ENCODE assay signal across 8 mouse cellular contexts in genomic region chr11:113747056-113747455, GRCm38 (mm10). TPM values are rescaled to one million over a fixed set of nuclear protein-coding genes. Genes with fewer than 3 reads are reported as not detected.
A peak's percentile ranks its signal among the peaks of the same experiment; 100 is the strongest.
DNase-seq lines count a peak whose midpoint lies in the region; ATAC-seq lines count a peak whose summit lies in the region.

No protein-coding gene starts in this region.

- no peaks in the 10 kb centered on the region for H3K9me3 ChIP-seq in midbrain, embryonic 14.5 days (ENCODE audit: control insufficient read depth, low read length)
- no peaks in the 10 kb centered on the region for H3K9me3 ChIP-seq in midbrain, embryonic 11.5 days (ENCODE audit: control insufficient read depth, low read length)
- no peaks in the 10 kb centered on the region; the same call in 1 of the 2 replicates for H3K9me3 ChIP-seq in lung, embryonic 16.5 days (ENCODE audit: control insufficient read depth, low read length)

- H3K27me3 ChIP-seq in midbrain, embryonic 14.5 days (ENCODE audit: control insufficient read depth, insufficient read depth, low read length): no peaks in the 10 kb centered on the region
- no peaks in the 10 kb centered on the region for H3K27me3 ChIP-seq in midbrain, embryonic 11.5 days (ENCODE audit: control insufficient read depth, insufficient read depth, low read length)
- H3K27me3 ChIP-seq in lung, embryonic 16.5 days (ENCODE audit: control insufficient read depth, insufficient read depth, low read depth, low read length): no peaks in the 10 kb centered on the region

- WGBS in midbrain, embryonic 14.5 days: 81% methylated on average over 16 of the region's 16 CpGs
- WGBS in midbrain, embryonic 11.5 days: 79% methylated on average over 16 of the region's 16 CpGs
- 41% methylated on average over 16 of the region's 16 CpGs for WGBS in lung, embryonic 16.5 days

- H3K4me1 ChIP-seq in midbrain, embryonic 14.5 days (ENCODE audit: control insufficient read depth, insufficient read depth, low read length): peaks cover 30% of the 10 kb centered on the region
- peaks cover 26% of the 10 kb centered on the region for H3K4me1 ChIP-seq in midbrain, embryonic 11.5 days (ENCODE audit: control insufficient read depth, insufficient read depth, low read length)
- peaks cover 37% of the 10 kb centered on the region for H3K4me1 ChIP-seq in lung, embryonic 16.5 days (replicated peaks; ENCODE audit: control insufficient read depth, insufficient read depth, low read length)

- H3K27ac ChIP-seq in midbrain, embryonic 14.5 days (replicated peaks; ENCODE audit: low read depth, low read length): no peak overlapping the region
- no peak overlapping the region for H3K27ac ChIP-seq in midbrain, embryonic 11.5 days (ENCODE audit: low read depth, low read length)
- H3K27ac ChIP-seq in lung, embryonic 16.5 days (ENCODE audit: low read length): peak overlapping the region; percentile 99

- no peaks in the 10 kb centered on the region; the same call in 1 of the 2 replicates for H3K36me3 ChIP-seq in midbrain, embryonic 14.5 days (ENCODE audit: control insufficient read depth, insufficient read depth, low read length)
- H3K36me3 ChIP-seq in midbrain, embryonic 11.5 days (ENCODE audit: control insufficient read depth, insufficient read depth, low read length): peaks cover 11% of the 10 kb centered on the region; the same call in 1 of the 2 replicates
- peaks cover 18% of the 10 kb centered on the region for H3K36me3 ChIP-seq in lung, embryonic 16.5 days (ENCODE audit: control insufficient read depth, insufficient read depth, low read length)

- no peak overlapping the region; the same call in 1 of the 2 replicates for H3K4me2 ChIP-seq in midbrain, embryonic 14.5 days (ENCODE audit: low read length)
- H3K4me2 ChIP-seq in midbrain, embryonic 11.5 days: no peak overlapping the region
- peak overlapping the region; percentile 88 for H3K4me2 ChIP-seq in lung, embryonic 16.5 days (ENCODE audit: low read depth, low read length)

- no peak for ATAC-seq in midbrain, embryonic 14.5 days (ENCODE audit: low FRiP score, low TSS enrichment)
- no peak for ATAC-seq in midbrain, embryonic 11.5 days (ENCODE audit: low FRiP score)
- no peak; the same call in 1 of the 2 replicates for ATAC-seq in lung, embryonic 16.5 days (ENCODE audit: low read depth)

- 0 out of 2 replicates have a peak overlapping the region, but pooled peaks have one; percentile 2 for H3K9ac ChIP-seq in midbrain, embryonic 14.5 days (replicated peaks; ENCODE audit: low read length)
- H3K9ac ChIP-seq in midbrain, embryonic 11.5 days (ENCODE audit: low read length): no peak overlapping the region
- H3K9ac ChIP-seq in lung, embryonic 16.5 days (ENCODE audit: low read length): peak overlapping the region; percentile 93

- no peak overlapping the region for H3K4me3 ChIP-seq in midbrain, embryonic 14.5 days (replicated peaks; ENCODE audit: low read depth, low read length)
- H3K4me3 ChIP-seq in midbrain, embryonic 11.5 days (ENCODE audit: low read depth, low read length): no peak overlapping the region
- H3K4me3 ChIP-seq in lung, embryonic 16.5 days (ENCODE audit: low read length): peak overlapping the region; percentile 90

- DNase-seq in midbrain, embryonic 14.5 days: peak; percentile 61
- DNase-seq in midbrain, embryonic 11.5 days (ENCODE audit: low spot score, missing footprints): no peak
- DNase-seq in heart, adult 18-20 months: peak; percentile 56 to 74
- DNase-seq in kidney, adult 8-10 months: peak; percentile 55 to 66
- peak; percentile 42 for DNase-seq in thymus, postnatal 25 days
- DNase-seq in cerebellum, postnatal 25 days: no peak
- no peak for DNase-seq in frontal cortex, adult 2 months (ENCODE audit: extremely low spot score in 1 of 2, low spot score in 1 of 2)

RNA-seq across cellular contexts. Expression of gene Cdc42ep4, which starts 4.6 kb away (rescaled TPM):
- 45.4 and 49.5 TPM in 2 replicates for polyA plus RNA-seq in midbrain, embryonic 14.5 days (2014; fragmentation: Nextera tagmentation; extraction: Ambion mirVana)
- polyA plus RNA-seq in midbrain, embryonic 11.5 days (2014; fragmentation: Nextera tagmentation; extraction: Ambion mirVana): 54.6 and 60.4 TPM in 2 replicates
- total RNA-seq in heart, adult 18-20 months (2021): 10 to 100 TPM; 19.1 to 23.8 TPM
- 129 and 130 TPM in 2 replicates for polyA plus RNA-seq in lung, embryonic 16.5 days (2015; fragmentation: Nextera tagmentation; extraction: Ambion mirVana)
- polyA plus RNA-seq in frontal cortex, adult 2 months (2012; rRNA removed): 27.6 and 27.9 TPM in 2 replicates

RNA-seq across cellular contexts. Expression of gene Cpsf4l, which starts 37.2 kb away (rescaled TPM):
- polyA plus RNA-seq in midbrain, embryonic 14.5 days (2014; fragmentation: Nextera tagmentation; extraction: Ambion mirVana): 0.26 and 0.47 TPM in 2 replicates
- polyA plus RNA-seq in midbrain, embryonic 11.5 days (2014; fragmentation: Nextera tagmentation; extraction: Ambion mirVana): 0.30 and 0.57 TPM in 2 replicates
- total RNA-seq in heart, adult 18-20 months (2021): not detected
- polyA plus RNA-seq in lung, embryonic 16.5 days (2015; fragmentation: Nextera tagmentation; extraction: Ambion mirVana): 0.90 and 3.1 TPM in 2 replicates
- polyA plus RNA-seq in frontal cortex, adult 2 months (2012; rRNA removed): 0.22 TPM in 1 of 2 replicates, not detected in the other

Comparison
In these comparisons a context has a peak if more than half of its experiments do, and no peak if none do; other contexts are left out.
1. DNase-seq: peak in midbrain, embryonic 14.5 days (single experiment), heart, adult 18-20 months (2 of 2), kidney, adult 8-10 months (2 of 2) and thymus, postnatal 25 days (single experiment); none in midbrain, embryonic 11.5 days (single experiment), cerebellum, postnatal 25 days (0 of 2) and frontal cortex, adult 2 months (0 of 2).